Mouse (Mus musculus) cerebellum, adult 11 months (tissue): ENCODE measurements at regions not wholly inside any gene's neighbourhood (a gene's known extent, or its start where the extent isn't known, plus 50 kb on each side); places are given as distances from the start of the nearest gene placed in this dataset.
"Not testable (repeated sequence)": the region's sequence is repeated elsewhere in the genome, so short reads cannot be mapped to it uniquely, and the experiment has no call there.

ENCODE experiments used
- DNase-seq: peaks from one replicate; pipeline ENCODE4 v3.0.0; 2022

GRCm38 (mm10) chrX:157107747-157108146, 307.4 kb downstream of the Phex start:
- DNase-seq, result no peak

DNA sequence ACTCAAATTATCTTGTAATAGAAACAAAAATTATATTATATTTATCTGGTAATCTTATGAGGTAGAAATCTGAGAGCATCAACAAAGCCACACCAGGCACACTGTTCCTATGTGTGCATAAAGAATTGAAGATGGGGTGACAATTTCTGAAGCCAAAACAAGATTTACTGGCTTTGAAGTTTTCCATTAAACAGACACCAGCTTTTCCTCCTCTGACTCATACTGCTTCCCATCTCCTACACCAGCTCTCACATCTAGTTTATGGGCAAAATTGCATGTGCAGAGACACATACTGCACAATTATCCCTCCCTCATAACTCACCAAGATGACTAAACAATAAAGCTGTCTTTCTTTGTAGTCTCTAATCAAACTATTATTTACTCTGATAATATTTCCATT, 335.1 kb downstream of the Phex start:
- DNase-seq, result no peak

DNA sequence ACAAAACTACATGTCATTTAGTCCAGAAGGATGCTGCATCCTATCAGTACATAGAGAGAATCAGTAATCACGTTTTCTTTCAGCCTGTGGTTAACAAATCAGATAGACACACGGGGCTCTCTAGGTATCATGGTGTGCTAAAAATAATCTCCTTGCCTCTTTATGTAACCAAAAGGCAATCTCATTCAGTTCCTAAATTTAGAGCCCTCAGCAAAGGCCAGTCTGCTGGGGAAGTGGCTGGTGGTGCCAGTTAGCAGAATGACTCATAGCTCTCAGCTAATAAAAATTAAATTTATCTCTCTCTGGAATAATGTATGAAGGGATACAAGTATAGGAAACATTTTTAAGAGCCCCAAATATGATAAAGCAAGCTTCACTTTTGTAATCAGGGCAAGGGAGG, 335.5 kb downstream of the Phex start:
- peak; percentile 27 for DNase-seq

GRCm38 (mm10) chrX:157078061-157078460, 337.1 kb downstream of the Phex start:
- DNase-seq, result not testable (repeated sequence)

DNA sequence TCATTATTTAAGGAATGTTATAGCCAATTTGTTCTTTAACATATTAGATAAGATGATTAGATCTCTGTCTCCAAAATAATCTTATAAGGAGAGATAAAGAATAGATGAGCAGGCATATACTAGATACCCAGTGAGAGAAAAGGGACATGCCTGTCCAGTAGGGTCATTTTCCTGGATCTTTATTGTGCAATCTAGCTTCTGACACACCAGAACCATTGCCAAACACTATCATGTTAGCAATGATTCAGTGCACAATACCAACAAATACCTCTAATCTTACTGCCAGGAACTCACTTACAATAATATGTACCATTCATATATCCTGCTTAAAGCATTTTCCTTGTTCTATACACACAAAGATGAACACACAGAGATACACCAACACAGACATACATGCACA, 338.9 kb downstream of the Phex start:
- DNase-seq, result no peak

DNA sequence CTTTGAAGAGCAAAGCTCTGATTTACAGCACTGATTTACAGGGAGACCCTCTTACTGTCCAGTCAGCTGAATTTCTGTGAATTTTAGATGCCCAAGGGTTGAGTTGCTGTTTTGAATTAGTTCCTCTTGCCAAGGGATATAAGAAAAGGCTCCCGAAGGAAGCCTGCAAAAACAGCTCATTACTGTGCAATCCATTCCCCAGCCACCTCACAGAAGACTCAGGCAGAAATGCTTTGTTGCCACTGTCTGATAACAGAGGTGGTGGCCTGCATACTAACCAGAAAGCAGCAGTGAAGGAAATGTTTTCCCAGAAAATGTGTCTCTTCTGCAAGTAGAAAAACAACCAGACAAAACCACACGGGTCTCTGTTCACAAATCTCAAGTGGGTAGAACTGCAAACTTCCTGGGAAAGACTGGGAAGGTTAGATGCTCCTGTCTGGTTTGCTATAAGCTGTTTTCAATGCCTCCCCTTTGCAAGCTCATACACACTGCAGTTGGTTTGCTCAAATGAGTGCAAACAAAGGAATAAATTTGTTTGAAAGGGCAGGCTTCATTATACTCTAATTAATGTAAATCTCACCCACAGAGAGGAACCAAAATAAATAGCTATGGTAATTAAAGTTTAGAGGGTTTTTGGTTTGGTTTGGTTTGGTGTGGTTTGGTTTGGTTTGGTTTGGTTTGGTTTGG, 363.3 kb downstream of the Phex start:
- no peak for DNase-seq

DNA sequence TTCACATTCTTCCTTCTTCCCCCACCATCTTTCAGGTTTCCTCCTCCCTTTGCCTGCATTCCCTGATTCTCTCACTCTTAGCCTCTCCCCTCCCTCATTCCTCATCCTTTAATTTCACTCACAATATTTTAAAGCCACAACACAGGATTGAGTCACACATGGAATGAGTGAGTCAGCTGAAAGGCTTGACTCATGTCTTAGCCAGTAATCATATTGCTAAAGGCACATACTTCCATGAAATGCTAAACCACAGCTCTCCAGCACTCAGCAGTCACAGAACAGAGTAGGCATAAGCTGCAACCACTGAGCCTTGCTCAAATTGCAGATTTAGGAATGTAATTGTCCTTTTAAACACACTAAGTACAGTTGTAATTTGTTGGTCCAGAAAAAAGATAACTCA, 386.2 kb downstream of the Phex start:
- DNase-seq, result no peak

DNA sequence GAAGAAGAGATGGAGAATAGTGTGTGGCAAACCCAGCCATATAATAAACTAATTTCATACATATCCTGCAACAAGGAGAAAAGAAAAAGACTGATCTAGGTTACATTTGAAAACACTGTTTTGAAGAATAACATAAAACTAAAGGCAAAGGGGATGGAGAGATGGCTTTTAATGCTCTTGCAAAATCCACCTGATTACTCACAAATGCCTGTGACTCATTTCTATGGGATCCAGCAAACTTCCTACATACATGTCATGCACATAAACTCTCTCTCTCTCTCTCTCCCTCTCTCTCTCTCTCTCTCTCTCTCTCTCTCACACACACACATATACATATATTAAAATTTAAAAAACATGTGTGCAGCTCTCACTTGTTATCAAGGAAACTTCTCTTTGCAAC, 390.8 kb downstream of the Phex start:
- no peak for DNase-seq

DNA sequence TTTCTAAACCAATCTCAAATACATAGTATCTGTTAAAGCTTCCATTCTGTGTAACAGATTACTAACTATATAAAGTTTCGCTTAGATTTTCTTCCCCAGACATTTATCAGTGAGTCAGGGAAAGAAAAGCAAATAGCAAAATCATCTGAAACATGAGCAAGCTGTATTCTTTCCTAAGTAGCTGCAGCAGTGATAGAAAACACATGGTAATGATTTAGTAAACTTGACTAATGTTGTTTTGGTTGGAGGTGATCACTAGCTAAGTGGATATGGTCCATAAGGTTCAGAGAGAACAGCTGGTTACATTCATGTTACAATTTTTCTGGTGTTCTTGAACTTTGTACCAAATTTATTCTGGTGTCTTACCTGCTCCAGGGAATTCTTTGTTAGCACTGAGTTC, 393.3 kb downstream of the Phex start:
- no peak for DNase-seq

- DNase-seq, result no peak
Observed at GRCm38 (mm10) chrX:157020337-157020736, 394.8 kb downstream of the Phex start.

DNA sequence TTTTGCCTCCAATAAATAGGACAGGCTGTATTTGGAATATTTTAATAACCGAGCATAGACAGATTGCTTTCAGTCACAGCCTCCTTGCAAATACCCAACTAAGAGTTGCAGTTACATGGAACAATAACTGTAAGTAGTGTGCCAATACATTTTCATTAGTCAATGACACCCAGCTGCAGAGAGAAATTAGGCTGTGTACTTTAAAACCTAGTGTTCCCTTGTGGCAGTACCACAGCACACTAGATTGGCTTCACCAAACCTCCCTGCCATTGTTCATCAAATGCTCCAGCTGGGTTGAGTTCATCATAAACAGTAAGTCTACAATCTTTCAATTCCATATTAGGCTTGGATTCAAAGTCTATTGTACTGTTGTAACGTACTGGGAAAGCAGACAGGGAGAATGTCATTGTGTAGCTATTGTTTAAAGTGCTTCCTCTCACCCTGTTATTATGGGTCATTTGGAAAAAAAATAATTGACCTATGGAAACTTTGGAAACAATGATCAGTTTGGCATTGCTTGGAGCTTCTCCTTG, 425.1 kb downstream of the Phex start:
- no peak for DNase-seq

- DNase-seq, result no peak
Observed at GRCm38 (mm10) chrX:156947093-156947492, 468.0 kb downstream of the Phex start.

GRCm38 (mm10) chrX:156944223-156944622, 470.9 kb downstream of the Phex start:
- no peak for DNase-seq

- DNase-seq, result no peak
Observed at GRCm38 (mm10) chrX:156913363-156913762, 501.7 kb downstream of the Phex start.
